Mouse (Mus musculus): ENCODE data around the gene Abraxas1. TPM values are rescaled to one million over a fixed set of nuclear protein-coding genes. Genes with fewer than 3 reads are reported as not detected.

Gene Abraxas1
- polyA plus RNA-seq (2014; fragmentation: Illumina TruSeq; extraction: RNeasy Lipid Tissue Mini Kit (QIAGEN cat#74804); ENCODE audit: insufficient read depth, low read depth, low replicate concordance) = 4.7 TPM

GRCm38 (mm10) chr5:100820483-100821184 lies at the start of gene Abraxas1:
Gene Abraxas1, minus strand, starts transcription at chr5:100820965.

DNA sequence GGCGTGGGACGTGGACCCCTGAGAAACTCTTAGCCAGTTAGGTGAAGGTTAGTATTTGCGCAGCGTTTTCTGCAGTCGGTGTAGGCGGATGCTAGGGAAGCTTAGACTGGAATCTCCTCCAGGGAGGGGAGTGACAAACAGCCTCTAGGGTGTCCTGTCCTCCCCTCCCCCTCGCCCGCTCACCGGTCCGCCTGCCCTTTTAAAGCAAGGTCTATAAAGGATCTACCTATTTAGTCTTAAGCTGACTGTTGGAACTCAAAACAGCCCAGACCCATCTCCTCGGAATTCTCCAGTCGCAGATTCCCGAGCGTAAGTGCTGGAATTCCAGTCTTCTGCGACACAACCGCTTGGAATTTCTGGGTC lies 24.7 kb upstream of the Abraxas1 start, which contains the start of gene Gpat3:
Gene Gpat3 (plus strand): TSS at position 229 of the 363 bp plus-strand sequence.

GRCm38 (mm10) chr5:100798165-100798860 lies 22.5 kb downstream of the Abraxas1 start, which contains the start of the genes Helq and Mrps18c:
Gene Helq, minus strand, starts transcription at chr5:100798598.
Gene Mrps18c, plus strand, starts transcription at chr5:100798627.

Other genes with a start within 250 kb of the Abraxas1 start
- gene Plac8, start 248.7 kb downstream of the Abraxas1 start, polyA plus RNA-seq (2014; fragmentation: Illumina TruSeq; extraction: RNeasy Lipid Tissue Mini Kit (QIAGEN cat#74804); ENCODE audit: insufficient read depth, low read depth, low replicate concordance) = 148 TPM
- gene Coq2, start 145.8 kb downstream of the Abraxas1 start, polyA plus RNA-seq (2014; fragmentation: Illumina TruSeq; extraction: RNeasy Lipid Tissue Mini Kit (QIAGEN cat#74804); ENCODE audit: insufficient read depth, low read depth, low replicate concordance) = 44.1 TPM
- 3.2 TPM for gene Hpse, start 101.2 kb downstream of the Abraxas1 start, polyA plus RNA-seq (2014; fragmentation: Illumina TruSeq; extraction: RNeasy Lipid Tissue Mini Kit (QIAGEN cat#74804); ENCODE audit: insufficient read depth, low read depth, low replicate concordance)
- gene Helq, start 22.4 kb downstream of the Abraxas1 start, polyA plus RNA-seq (2014; fragmentation: Illumina TruSeq; extraction: RNeasy Lipid Tissue Mini Kit (QIAGEN cat#74804); ENCODE audit: insufficient read depth, low read depth, low replicate concordance) = 6.5 TPM
- 84.6 TPM for gene Mrps18c, start 22.3 kb downstream of the Abraxas1 start, polyA plus RNA-seq (2014; fragmentation: Illumina TruSeq; extraction: RNeasy Lipid Tissue Mini Kit (QIAGEN cat#74804); ENCODE audit: insufficient read depth, low read depth, low replicate concordance)
- gene Gpat3, start 24.7 kb upstream of the Abraxas1 start, polyA plus RNA-seq (2014; fragmentation: Illumina TruSeq; extraction: RNeasy Lipid Tissue Mini Kit (QIAGEN cat#74804); ENCODE audit: insufficient read depth, low read depth, low replicate concordance) = 4.2 TPM

Measured in lung, adult 10 weeks (tissue).